Mouse (Mus musculus) A20 (cell line): ENCODE measurements at regions not wholly inside any gene's neighbourhood (a gene's known extent, or its start where the extent isn't known, plus 50 kb on each side); places are given as distances from the start of the nearest gene placed in this dataset.

Experiments used
- DNase-seq: peaks from one replicate; pipeline ENCODE4 v3.0.0-alpha.2; 2011; ENCODE audit warnings: low read depth, low spot score

DNA sequence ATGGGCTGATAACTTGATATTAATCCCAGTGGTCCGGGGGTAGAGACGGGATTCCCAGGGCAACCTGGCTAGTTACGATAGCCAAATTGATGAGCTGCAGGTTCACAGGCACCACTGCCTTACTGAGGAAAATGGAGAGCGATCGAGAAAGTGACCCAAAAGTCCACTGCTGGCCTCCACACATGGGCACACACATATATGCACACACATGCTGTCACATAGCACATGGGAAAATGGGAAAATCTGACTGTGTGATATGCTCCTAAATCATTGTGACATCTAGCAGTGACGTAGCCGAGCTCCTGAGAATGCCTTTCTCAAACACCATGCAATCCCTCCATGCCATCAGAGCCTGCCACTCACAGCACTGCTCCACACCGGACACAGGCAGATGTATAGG, 83.8 kb upstream of the Cpsf6 start:
- no peak for DNase-seq

- no peak for DNase-seq
Observed at GRCm38 (mm10) chr10:117462921-117463320, 83.1 kb upstream of the Cpsf6 start.

DNA sequence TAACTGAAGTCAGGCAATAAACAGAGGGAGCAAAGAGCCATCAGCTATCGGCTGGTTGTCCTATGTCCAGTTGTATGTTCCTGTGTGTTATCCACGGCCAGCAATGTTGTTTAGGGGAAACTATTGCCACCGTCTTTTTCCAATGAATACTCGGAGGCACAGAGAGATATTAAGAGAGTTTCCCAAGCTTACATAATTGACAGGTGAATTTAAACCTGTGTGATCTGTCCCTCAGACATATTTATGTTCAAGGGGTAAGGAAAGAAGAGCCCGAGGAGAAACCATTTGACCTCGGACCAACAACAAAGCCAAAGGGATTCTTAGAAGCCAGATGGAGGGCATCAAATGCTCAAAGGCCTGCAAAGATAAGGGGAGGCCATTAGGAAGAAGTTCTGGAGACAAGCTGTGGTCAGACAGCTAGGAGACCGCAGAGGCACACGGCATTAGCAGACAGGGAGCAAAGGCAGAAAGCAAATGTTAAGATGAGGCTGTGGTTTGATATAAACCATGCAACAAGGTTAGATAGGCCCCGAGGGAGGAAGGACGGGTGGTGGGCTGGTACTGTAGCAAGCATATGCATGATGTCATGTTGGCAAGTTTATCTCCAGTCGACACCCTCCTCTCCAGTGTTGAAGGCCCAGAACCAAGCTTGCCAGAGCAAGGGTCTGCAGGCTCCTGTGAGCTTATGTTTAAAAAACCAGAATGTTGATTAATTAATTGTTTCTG, 82.1 kb upstream of the Cpsf6 start:
- DNase-seq = no peak

- no peak for DNase-seq
Observed at GRCm38 (mm10) chr10:117461261-117461660, 81.4 kb upstream of the Cpsf6 start.

- no peak for DNase-seq
Observed at GRCm38 (mm10) chr10:117460366-117460730, 80.5 kb upstream of the Cpsf6 start.

GRCm38 (mm10) chr10:117459651-117460365, 80.0 kb upstream of the Cpsf6 start:
- DNase-seq = no peak

- no peak for DNase-seq
Observed at GRCm38 (mm10) chr10:117459041-117459475, 79.2 kb upstream of the Cpsf6 start.

DNA sequence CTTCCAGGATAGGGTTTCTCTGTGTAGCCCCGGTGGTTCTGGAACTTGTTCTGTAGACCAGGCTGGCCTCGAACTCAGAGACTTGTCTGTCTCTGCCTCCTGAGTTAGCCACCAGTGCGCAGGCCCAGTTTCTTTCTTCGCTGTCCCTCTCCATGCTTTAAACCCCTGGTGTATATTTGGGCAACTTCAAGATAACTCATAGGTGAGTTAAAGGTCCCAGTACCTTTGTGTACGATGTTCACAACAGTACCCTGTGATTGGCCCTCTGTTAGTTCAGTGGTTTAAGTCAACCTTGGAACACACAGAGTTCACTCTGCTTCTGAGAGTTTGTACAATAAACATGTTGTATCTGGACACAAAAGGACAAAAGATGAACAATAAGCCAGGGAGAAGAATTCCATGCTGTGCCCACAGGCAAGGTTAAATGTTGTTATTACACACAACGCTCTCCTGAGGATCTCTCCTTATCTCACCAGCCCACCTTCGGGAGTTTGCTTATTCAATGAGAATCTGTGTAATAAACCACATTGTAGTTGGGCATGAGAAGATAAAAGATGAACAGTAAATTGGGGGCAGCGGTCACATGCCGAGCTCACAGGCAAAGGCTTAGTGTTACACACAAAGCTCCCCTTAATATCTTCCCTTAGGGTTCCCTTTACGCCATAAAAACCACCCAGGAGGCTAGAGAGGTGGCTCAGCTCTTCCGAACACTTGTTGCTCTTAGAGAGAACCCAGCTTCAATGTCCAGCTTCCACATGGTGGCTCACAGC, 78.6 kb upstream of the Cpsf6 start:
- no peak for DNase-seq

GRCm38 (mm10) chr10:117457701-117457950, 77.8 kb upstream of the Cpsf6 start:
- DNase-seq = no peak

GRCm38 (mm10) chr10:117456904-117457700, 77.3 kb upstream of the Cpsf6 start:
- no peak for DNase-seq

GRCm38 (mm10) chr10:117456427-117456826, 76.6 kb upstream of the Cpsf6 start:
- DNase-seq = no peak

DNA sequence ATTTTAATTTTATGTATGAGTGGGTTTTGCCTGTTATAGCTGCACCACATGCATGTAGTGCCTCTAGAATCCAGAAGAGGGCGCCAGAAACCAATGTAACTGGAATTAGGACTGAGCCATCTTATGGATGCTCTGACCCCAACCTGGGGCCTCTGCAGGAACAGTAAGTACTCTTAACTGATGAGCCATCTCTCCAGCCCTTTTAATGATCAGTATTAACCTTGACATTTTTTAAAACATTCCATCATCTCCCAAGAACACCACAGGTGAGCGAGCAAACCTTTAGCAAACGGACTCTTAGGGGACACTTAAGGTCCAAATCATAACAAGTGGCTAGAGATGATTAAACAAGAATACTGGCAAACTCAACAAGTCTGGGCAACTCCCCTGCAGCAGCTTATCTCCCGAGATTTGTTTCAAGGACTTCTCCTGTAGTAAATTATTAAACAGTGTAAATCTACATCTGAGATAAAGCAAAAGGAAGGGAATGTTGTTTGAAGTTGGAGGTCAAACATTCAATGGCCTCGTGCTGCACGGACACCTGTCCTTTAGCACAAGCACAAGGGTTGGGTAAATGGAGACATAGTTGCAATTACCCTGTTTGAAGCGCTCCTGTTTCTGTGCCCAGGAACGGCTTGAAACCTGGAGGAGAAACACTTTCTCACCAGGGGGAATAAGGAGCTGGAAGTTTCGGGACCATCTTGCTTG, 75.9 kb upstream of the Cpsf6 start:
- peak; percentile 75 for DNase-seq

DNA sequence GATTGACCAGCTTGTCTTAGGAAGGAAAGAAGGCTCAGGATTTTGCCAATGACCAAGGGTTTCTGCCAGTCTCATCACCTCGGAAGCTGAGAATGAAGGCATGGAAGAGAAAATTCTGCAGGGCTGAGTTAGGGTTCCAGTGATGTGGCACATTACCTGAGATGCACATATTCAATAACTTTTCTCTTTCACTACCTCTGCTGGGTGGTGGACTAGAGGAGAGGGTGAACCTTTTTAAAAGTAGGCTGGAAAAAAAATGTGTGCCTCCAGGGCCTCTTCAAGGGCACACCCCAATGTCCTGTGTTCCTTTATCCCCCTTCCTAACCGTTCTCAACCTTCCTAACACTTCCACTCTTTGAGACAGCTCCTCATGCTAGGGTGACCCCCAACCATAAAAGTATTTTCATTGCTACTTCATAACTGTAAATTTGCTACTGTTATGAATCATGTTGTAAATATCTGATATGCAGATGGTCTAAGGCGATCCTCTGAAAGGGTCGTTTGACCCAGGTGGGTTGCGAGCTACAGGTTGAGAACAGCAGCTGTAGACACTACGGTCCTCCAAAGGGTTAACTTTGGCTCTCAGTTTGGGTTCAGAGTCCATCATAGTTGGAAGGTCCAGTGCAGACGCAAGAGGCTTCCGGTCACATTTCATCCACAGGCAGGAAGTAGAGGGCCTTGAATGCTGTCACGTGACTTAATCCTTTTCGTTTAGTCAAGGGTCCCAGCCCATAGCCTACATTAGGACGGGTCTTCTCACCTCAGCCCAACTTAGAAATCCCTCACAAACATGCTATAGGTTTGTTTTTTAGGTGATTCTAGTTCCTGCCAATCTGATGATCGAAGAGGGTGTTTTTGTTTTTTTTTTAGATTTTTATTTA, 75.1 kb upstream of the Cpsf6 start:
- no peak for DNase-seq

DNA sequence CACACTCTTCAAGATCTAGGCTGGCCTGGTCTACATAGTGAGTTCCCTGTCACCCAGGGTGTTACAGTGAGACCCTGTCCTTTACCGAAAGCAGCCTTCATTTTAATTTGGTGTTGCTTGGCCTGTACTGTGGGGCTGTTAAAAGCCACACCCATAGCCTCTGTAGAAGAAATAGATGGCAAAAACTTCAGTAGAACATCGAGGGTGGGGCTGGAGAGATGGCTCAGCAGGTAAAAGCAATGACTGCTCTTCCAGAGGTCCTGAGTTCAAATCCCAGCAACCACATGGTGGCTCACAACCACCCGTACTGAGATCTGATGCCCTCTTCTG, 74.3 kb upstream of the Cpsf6 start:
- DNase-seq = no peak

- no peak for DNase-seq
Observed at GRCm38 (mm10) chr10:117453406-117454170, 73.8 kb upstream of the Cpsf6 start.

DNA sequence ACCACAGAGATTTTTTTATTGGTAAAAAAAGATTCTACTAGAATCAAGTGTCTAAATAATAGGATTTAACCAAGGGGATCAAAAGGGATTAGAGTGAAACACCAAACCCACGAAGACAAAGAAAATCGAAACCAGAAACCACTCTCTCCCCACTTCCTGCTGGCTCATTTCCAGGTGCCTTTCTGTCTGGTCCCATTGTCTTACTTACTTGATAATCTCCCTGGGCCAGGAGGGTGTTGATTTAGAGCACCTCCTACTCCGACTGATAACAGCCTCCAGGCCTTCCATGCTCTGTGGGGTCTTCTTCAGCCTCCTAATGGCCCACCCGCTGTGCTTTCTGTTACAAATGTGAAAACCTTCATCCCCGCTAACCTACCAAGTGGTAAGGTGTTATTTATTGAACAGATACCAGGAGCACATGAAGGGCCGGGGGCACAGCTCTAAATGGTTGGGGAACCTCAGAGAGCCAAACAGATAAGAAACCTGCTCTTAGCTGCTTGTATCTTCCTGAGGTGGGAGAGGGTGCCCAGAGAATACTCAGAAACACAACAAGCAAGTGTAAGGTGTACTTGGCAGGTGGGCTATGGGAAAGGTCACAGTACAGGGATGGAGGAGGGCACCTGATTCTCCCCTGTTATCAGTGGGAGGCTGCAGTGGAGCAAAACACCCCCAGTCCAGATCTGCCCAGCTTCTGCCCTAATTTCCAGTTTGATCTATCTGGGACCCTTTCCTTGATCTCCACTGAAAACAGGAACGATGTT, 72.6 kb upstream of the Cpsf6 start:
- DNase-seq = peak; percentile 33

GRCm38 (mm10) chr10:117451396-117452185, 71.8 kb upstream of the Cpsf6 start:
- no peak for DNase-seq

- DNase-seq = no peak
Observed at GRCm38 (mm10) chr10:117450631-117451030, 70.8 kb upstream of the Cpsf6 start.
